In the genomic region with DNA sequence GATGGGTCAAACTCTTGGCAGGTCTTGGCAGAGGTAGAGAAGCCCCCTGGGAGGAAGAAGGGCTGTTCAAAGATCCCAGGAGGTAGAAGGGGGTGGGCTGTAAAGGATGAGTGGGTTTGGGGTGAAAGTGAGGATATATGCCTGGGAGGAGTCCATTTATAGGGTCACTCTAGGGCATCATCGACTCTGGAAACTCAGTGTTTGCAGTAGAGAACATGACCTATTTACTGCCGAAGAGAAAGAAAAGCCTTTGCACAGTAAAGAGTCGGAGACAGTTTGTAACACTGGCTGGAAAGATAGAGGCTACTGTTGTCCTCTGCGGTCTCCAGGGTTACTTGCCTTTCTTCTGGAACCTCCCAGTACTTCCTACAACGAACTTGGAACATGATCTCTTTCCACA, we compare ENCODE assay signal across 19 mouse cellular contexts. TPM values are rescaled to one million over a fixed set of nuclear protein-coding genes. Genes with fewer than 3 reads are reported as not detected.
A peak's percentile ranks its signal among the peaks of the same experiment; 100 is the strongest.
DNase-seq lines count a peak whose midpoint lies in the region; ATAC-seq and TF ChIP-seq lines count a peak whose summit lies in the region.
"Had no signal": no experiment of that assay in that cellular context is flagged by ENCODE, and none has a peak within 500 bp of the region (broad histone marks: within the 10 kb centered on the region; RNA-seq: fewer than 3 reads in every experiment).

No protein-coding gene starts in this region.

- no peak for TF ChIP-seq CTCF in liver, adult 2 months (IDR thresholded peaks at IDR 0.05; ENCODE audit: low read depth, low read length)
- no peak for TF ChIP-seq CTCF in ES-Bruce4 (IDR thresholded peaks at IDR 0.05; ENCODE audit: low read depth, low read length)

- H3K9ac ChIP-seq in heart, embryonic 14.5 days (ENCODE audit: low read length), result peak overlapping the region; percentile 51; the same call in 1 of the 2 replicates
- no peak overlapping the region for H3K9ac ChIP-seq in liver, adult 2 months (ENCODE audit: low read depth, low read length)
- no peak overlapping the region for H3K9ac ChIP-seq in ES-Bruce4 (ENCODE audit: low read depth, poor library complexity, severe bottlenecking)
- peak overlapping the region; percentile 15; the same call in 1 of the 2 replicates for H3K9ac ChIP-seq in intestine, embryonic 16.5 days (ENCODE audit: low read depth, low read length)
- H3K9ac ChIP-seq: forebrain, postnatal 0 days; liver, embryonic 14.5 days; midbrain, embryonic 12.5 days; neural tube, embryonic 12.5 days had no signal

- DNase-seq in heart, adult 8-10 months (ENCODE audit: low spot score), result no peak
- peak; percentile 38 for DNase-seq in liver, adult 2 months (ENCODE audit: extremely low read depth, low read depth, low spot score)
- DNase-seq in liver, result no peak
- DNase-seq in adrenal gland, postnatal 4 days (ENCODE audit: low spot score in 2 of 2), result no peak
- DNase-seq: adrenal gland, postnatal 25 days; cerebellum, postnatal 14 days; forebrain, postnatal 0 days; kidney, adult 11 months; kidney, postnatal 10 days; lung, postnatal 10 days; right cerebral cortex, postnatal 4 days had no signal

- no peak for TF ChIP-seq EP300 in ES-Bruce4 (IDR thresholded peaks at IDR 0.05; ENCODE audit: insufficient read depth, low read depth, low read length)

- no peaks in the 10 kb centered on the region for H3K27me3 ChIP-seq in heart, embryonic 14.5 days (ENCODE audit: control insufficient read depth, insufficient read depth, low read length)
- no peaks in the 10 kb centered on the region for H3K27me3 ChIP-seq in liver, adult 2 months (ENCODE audit: control insufficient read depth, insufficient read depth, low read length)
- no peaks in the 10 kb centered on the region for H3K27me3 ChIP-seq in ES-Bruce4 (ENCODE audit: control insufficient read depth, insufficient read depth, low read length, poor library complexity, severe bottlenecking)
- no peaks in the 10 kb centered on the region for H3K27me3 ChIP-seq in intestine, embryonic 16.5 days (replicated peaks; ENCODE audit: control insufficient read depth, insufficient read depth, low read length)
- H3K27me3 ChIP-seq: neural tube, embryonic 12.5 days had no signal

- H3K4me3 ChIP-seq in heart, embryonic 14.5 days (ENCODE audit: control insufficient read depth in 1 of 2, insufficient read depth in 1 of 2, low read depth in 1 of 2, low read length in 2 of 2), result no peak overlapping the region
- no peak overlapping the region for H3K4me3 ChIP-seq in liver, adult 2 months (ENCODE audit: insufficient read depth, low read depth, low read length)
- H3K4me3 ChIP-seq in ES-Bruce4 (ENCODE audit: low read depth, low read length), result no peak overlapping the region
- no peak overlapping the region for H3K4me3 ChIP-seq in intestine, embryonic 16.5 days (ENCODE audit: low read length)
- H3K4me3 ChIP-seq: erythroblast, embryonic 14.5 days; midbrain, embryonic 12.5 days; neural tube, embryonic 12.5 days had no signal

- peaks cover 26 to 37% of the 10 kb centered on the region in 2 experiments for H3K4me1 ChIP-seq in heart, embryonic 14.5 days (ENCODE audit: control insufficient read depth in 2 of 2, insufficient read depth in 2 of 2, low read length in 2 of 2)
- peaks cover 8% of the 10 kb centered on the region for H3K4me1 ChIP-seq in liver, adult 2 months (ENCODE audit: control insufficient read depth, insufficient read depth, low read length)
- peaks cover 12% of the 10 kb centered on the region for H3K4me1 ChIP-seq in ES-Bruce4 (ENCODE audit: control insufficient read depth, insufficient read depth, low read length)
- peaks cover 20% of the 10 kb centered on the region for H3K4me1 ChIP-seq in intestine, embryonic 16.5 days (ENCODE audit: control insufficient read depth, insufficient read depth, low read length)

- TF ChIP-seq POLR2A in liver, adult 2 months (IDR thresholded peaks at IDR 0.05; ENCODE audit: extremely low read depth, insufficient read depth, low read length), result no peak
- TF ChIP-seq POLR2A in ES-Bruce4 (IDR thresholded peaks at IDR 0.05; ENCODE audit: insufficient read depth, low read length), result no peak

- ATAC-seq in heart, embryonic 14.5 days (ENCODE audit: insufficient number of reproducible peaks, insufficient read depth, low FRiP score, low read depth), result no peak
- no peak for ATAC-seq in intestine, embryonic 16.5 days
- ATAC-seq: activated CD4-positive, CD25-positive, alpha-beta regulatory T cell, adult 4 months; forebrain, postnatal 0 days had no signal

- H3K4me2 ChIP-seq in heart, embryonic 14.5 days (ENCODE audit: low read length), result peak overlapping the region; percentile 33
- H3K4me2 ChIP-seq in intestine, embryonic 16.5 days (ENCODE audit: low read depth, low read length), result no peak overlapping the region
- H3K4me2 ChIP-seq: midbrain, embryonic 12.5 days; neural tube, embryonic 12.5 days had no signal

- H3K79me2 ChIP-seq in liver, adult 2 months (ENCODE audit: control insufficient read depth, insufficient read depth, low read length), result no peaks in the 10 kb centered on the region

- no peaks in the 10 kb centered on the region for H3K36me3 ChIP-seq in heart, embryonic 14.5 days (ENCODE audit: control insufficient read depth, insufficient read depth, low read length)
- no peaks in the 10 kb centered on the region for H3K36me3 ChIP-seq in liver, adult 2 months (ENCODE audit: control insufficient read depth, insufficient read depth, low read length)
- peaks cover 2% of the 10 kb centered on the region for H3K36me3 ChIP-seq in ES-Bruce4 (ENCODE audit: control insufficient read depth, insufficient read depth, low read length, poor library complexity, severe bottlenecking)
- no peaks in the 10 kb centered on the region for H3K36me3 ChIP-seq in intestine, embryonic 16.5 days (ENCODE audit: control insufficient read depth, insufficient read depth, low read length)
- H3K36me3 ChIP-seq: midbrain, embryonic 12.5 days; neural tube, embryonic 12.5 days had no signal

- no peaks in the 10 kb centered on the region for H3K9me3 ChIP-seq in heart, embryonic 14.5 days (ENCODE audit: control insufficient read depth, low read length)
- no peaks in the 10 kb centered on the region for H3K9me3 ChIP-seq in ES-Bruce4 (replicated peaks; ENCODE audit: control insufficient read depth, insufficient read depth, low read length, poor library complexity, severe bottlenecking)
- no peaks in the 10 kb centered on the region for H3K9me3 ChIP-seq in intestine, embryonic 16.5 days (ENCODE audit: control insufficient read depth, low read length)
- H3K9me3 ChIP-seq: midbrain, embryonic 12.5 days; neural tube, embryonic 12.5 days had no signal

- WGBS in heart, embryonic 14.5 days, result 36% methylated on average over 5 of the region's 5 CpGs
- WGBS in liver, adult 2 months, result 12% methylated on average over 5 of the region's 5 CpGs
- WGBS in intestine, embryonic 16.5 days, result 38% methylated on average over 5 of the region's 5 CpGs

- peak overlapping the region; percentile 56 to 72 for H3K27ac ChIP-seq in heart, embryonic 14.5 days (replicated peaks in 1 of 2; ENCODE audit: control insufficient read depth in 1 of 2, insufficient read depth in 1 of 2, low read depth in 2 of 2, low read length in 2 of 2)
- no peak overlapping the region for H3K27ac ChIP-seq in liver, adult 2 months (replicated peaks; ENCODE audit: insufficient read depth, low read depth, low read length)
- peak overlapping the region; percentile 86 for H3K27ac ChIP-seq in ES-Bruce4 (ENCODE audit: insufficient read depth, low read length)
- no peak overlapping the region for H3K27ac ChIP-seq in intestine, embryonic 16.5 days (ENCODE audit: low read length)
- H3K27ac ChIP-seq: liver, embryonic 14.5 days; midbrain, embryonic 12.5 days; neural tube, embryonic 12.5 days had no signal

RNA-seq across cellular contexts. Expression of a gene that starts 17.5 kb away (rescaled TPM):
- 51.7 and 57.7 TPM in 2 replicates for polyA plus RNA-seq in heart, embryonic 14.5 days (2014; fragmentation: Nextera tagmentation; extraction: Ambion mirVana)
- total RNA-seq in heart, adult 8-10 months (2022), result 10 to 100 TPM; 11.7 to 32.6 (median 22.3) TPM
- total RNA-seq in liver, adult 2 months (2014; rRNA removed), result 0.37 and 0.60 TPM in 2 replicates
- 6.9 and 9.3 TPM in 2 replicates for polyA plus RNA-seq in liver, adult 2 months (2012; rRNA removed)
- polyA plus RNA-seq in ES-Bruce4 (2011; ENCODE audit: insufficient read depth, insufficient read length, low read depth, missing spikeins), result 171 and 178 TPM in 2 replicates
- 107 and 114 TPM in 2 replicates for polyA plus RNA-seq in intestine, embryonic 16.5 days (2015; fragmentation: Nextera tagmentation; extraction: Ambion mirVana)
- 10 to 100 TPM; 33.7 to 36.0 TPM for total RNA-seq in adrenal gland, postnatal 4 days (2021)

RNA-seq across cellular contexts. Expression of a gene that starts 40.6 kb away (rescaled TPM):
- polyA plus RNA-seq in heart, embryonic 14.5 days (2014; fragmentation: Nextera tagmentation; extraction: Ambion mirVana), result 0.23 and 0.36 TPM in 2 replicates
- under 1 TPM in 3 of 4 experiments, not detected in 1; 0.12 to 0.75 (median 0.38) TPM for total RNA-seq in heart, adult 8-10 months (2022)
- total RNA-seq in liver, adult 2 months (2014; rRNA removed), result 0.07 TPM in 1 of 2 replicates, not detected in the other
- 0.15 TPM in 1 of 2 replicates, not detected in the other for polyA plus RNA-seq in liver, adult 2 months (2012; rRNA removed)
- not detected in 2 replicates for polyA plus RNA-seq in ES-Bruce4 (2011; ENCODE audit: insufficient read depth, insufficient read length, low read depth, missing spikeins)
- polyA plus RNA-seq in intestine, embryonic 16.5 days (2015; fragmentation: Nextera tagmentation; extraction: Ambion mirVana), result 0.34 and 0.70 TPM in 2 replicates
- total RNA-seq in adrenal gland, postnatal 4 days (2021), result 1 to 10 TPM; 1.4 to 1.7 TPM
- total RNA-seq: forebrain, postnatal 0 days had no signal
- polyA plus RNA-seq: activated CD4-positive, CD25-positive, alpha-beta regulatory T cell, adult 4 months; forebrain, postnatal 0 days had no signal

RNA-seq across cellular contexts. Expression of a gene that starts 40.9 kb away (rescaled TPM):
- 340 and 357 TPM in 2 replicates for polyA plus RNA-seq in heart, embryonic 14.5 days (2014; fragmentation: Nextera tagmentation; extraction: Ambion mirVana)
- total RNA-seq in heart, adult 8-10 months (2022), result 10 to 100 TPM; 52.6 to 73.3 (median 70.5) TPM
- total RNA-seq in liver, adult 2 months (2014; rRNA removed), result 41.4 and 47.3 TPM in 2 replicates
- 26.6 and 40.1 TPM in 2 replicates for polyA plus RNA-seq in liver, adult 2 months (2012; rRNA removed)
- 541 and 557 TPM in 2 replicates for polyA plus RNA-seq in ES-Bruce4 (2011; ENCODE audit: insufficient read depth, insufficient read length, low read depth, missing spikeins)
- 393 and 451 TPM in 2 replicates for polyA plus RNA-seq in intestine, embryonic 16.5 days (2015; fragmentation: Nextera tagmentation; extraction: Ambion mirVana)
- 100 to 1,000 TPM; 235 to 271 TPM for total RNA-seq in adrenal gland, postnatal 4 days (2021)

Comparison
In these comparisons a context has a peak if more than half of its experiments do, and no peak if none do; other contexts are left out.
1. H3K27ac ChIP-seq: peak in heart, embryonic 14.5 days (2 of 2) and ES-Bruce4 (single experiment); none in liver, adult 2 months (single experiment) and intestine, embryonic 16.5 days (single experiment).
2. H3K9ac ChIP-seq: peak in heart, embryonic 14.5 days (single experiment) and intestine, embryonic 16.5 days (single experiment); none in liver, adult 2 months (single experiment) and ES-Bruce4 (single experiment).